Mouse (Mus musculus): Measurements from ENCODE around the gene Igsf9. TPM values are rescaled to one million over a fixed set of nuclear protein-coding genes. Genes with fewer than 3 reads are reported as not detected.

Igsf9 gene
- total and polyA plus RNA-seq, 3 experiments, result 0.12 to 0.38 TPM; not detected in 1

DNA sequence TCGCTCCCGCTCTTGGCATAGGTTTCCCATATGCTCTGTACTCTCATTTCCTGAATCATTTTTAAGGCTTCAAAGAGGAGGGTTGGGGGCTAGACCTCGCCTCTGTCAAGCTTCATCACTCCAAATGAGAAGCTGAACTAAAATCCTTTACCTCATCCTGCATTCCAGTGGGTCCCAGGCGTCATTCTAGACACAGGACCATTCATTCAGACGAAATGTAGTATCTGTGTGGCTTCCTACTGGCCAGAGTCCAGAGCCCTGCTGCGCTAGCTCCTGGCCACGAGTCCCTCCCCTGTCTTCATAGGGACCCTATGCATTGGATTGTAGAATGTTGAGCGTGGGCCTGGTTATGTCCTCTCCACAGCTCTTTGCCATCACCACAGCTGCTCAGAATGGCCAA lies 23.2 kb downstream of the Igsf9 start:
- peaks cover 15 to 54% of the 10 kb centered on the region in 2 experiments for H3K4me1 ChIP-seq (ENCODE audit: control insufficient read depth in 1 of 2, insufficient read depth in 2 of 2, low read length in 2 of 2)
- H3K36me3 ChIP-seq (ENCODE audit: control insufficient read depth in 1 of 2, insufficient read depth in 2 of 2, low read length in 2 of 2), result peaks cover 0 to 42% of the 10 kb centered on the region in 2 experiments; a peak in 2 of 4 replicates
- no peak overlapping the region for H3K9ac ChIP-seq (ENCODE audit: control insufficient read depth, low read depth, low read length, poor library complexity, severe bottlenecking)
- TF ChIP-seq NRF1 (IDR thresholded peaks at IDR 0.05; ENCODE audit: insufficient read depth, low read depth, low read length, poor library complexity, severe bottlenecking), result no peak
- no peak for TF ChIP-seq GABPA (IDR thresholded peaks at IDR 0.05; ENCODE audit: low read depth, low read length)
- no peak for TF ChIP-seq MYB (IDR thresholded peaks at IDR 0.05; ENCODE audit: low read depth, low read length)
- no peak for TF ChIP-seq MEF2A (IDR thresholded peaks at IDR 0.05; ENCODE audit: extremely low read depth, insufficient replicate concordance, low read depth, low read length, poor library complexity, severe bottlenecking)
- TF ChIP-seq NELFE (IDR thresholded peaks at IDR 0.05; ENCODE audit: low read depth, low read length), result no peak
- TF ChIP-seq ZKSCAN1 (IDR thresholded peaks at IDR 0.05; ENCODE audit: low read depth, low read length), result no peak
- no peak for TF ChIP-seq ZC3H11A (IDR thresholded peaks at IDR 0.05; ENCODE audit: low read depth, low read length)
- TF ChIP-seq MAX (IDR thresholded peaks at IDR 0.05; ENCODE audit: low read length), result no peak
- no peak for TF ChIP-seq E2F4 (IDR thresholded peaks at IDR 0.05; ENCODE audit: borderline replicate concordance, low read depth, low read length)
- no peak for TF ChIP-seq RCOR1 (IDR thresholded peaks at IDR 0.05; ENCODE audit: low read depth, low read length)
- no peaks in the 10 kb centered on the region for H3K9me3 ChIP-seq (replicated peaks; ENCODE audit: insufficient read depth, low read length)
- no peak overlapping the region for H3K4me3 ChIP-seq (ENCODE audit: control insufficient read depth in 1 of 2, insufficient read depth in 1 of 2, low read depth in 2 of 2, low read length in 2 of 2)
- no peak for DNase-seq (ENCODE audit: low read depth, low spot score)
- H3K79me2 ChIP-seq (ENCODE audit: control insufficient read depth, insufficient read depth, low read length, poor library complexity), result peaks cover 43% of the 10 kb centered on the region
- no peak overlapping the region for H3K27ac ChIP-seq (ENCODE audit: control insufficient read depth, low read depth, low read length)
- H3K27me3 ChIP-seq (ENCODE audit: control insufficient read depth in 1 of 2, insufficient read depth in 2 of 2, low read length in 2 of 2), result no peaks in the 10 kb centered on the region

DNA sequence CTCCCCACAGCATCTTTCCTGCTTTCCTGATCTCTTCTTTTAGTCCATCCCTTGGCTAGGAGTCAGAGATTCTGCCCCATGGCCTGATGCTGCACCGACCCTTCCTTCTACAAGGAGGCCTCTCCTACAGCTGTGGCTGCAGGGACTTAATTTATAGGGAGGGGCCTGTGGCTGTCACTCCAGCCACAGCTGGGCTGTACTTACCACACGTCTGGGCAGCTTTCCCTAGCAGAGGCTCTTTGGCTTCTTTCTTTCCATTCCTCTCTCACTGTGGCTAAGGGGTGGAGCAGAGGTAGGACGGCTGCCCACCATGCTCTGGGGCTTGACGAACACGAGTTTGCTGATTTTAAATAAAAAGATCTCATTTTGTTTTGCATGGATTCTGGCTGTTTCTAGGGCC lies 25.4 kb downstream of the Igsf9 start:
- no peak for DNase-seq (ENCODE audit: low read depth, low spot score)
- no peak for TF ChIP-seq RCOR1 (IDR thresholded peaks at IDR 0.05; ENCODE audit: low read depth, low read length)
- TF ChIP-seq MEF2A (IDR thresholded peaks at IDR 0.05; ENCODE audit: extremely low read depth, insufficient replicate concordance, low read depth, low read length, poor library complexity, severe bottlenecking), result no peak
- no peak for TF ChIP-seq ZKSCAN1 (IDR thresholded peaks at IDR 0.05; ENCODE audit: low read depth, low read length)
- TF ChIP-seq HCFC1 (IDR thresholded peaks at IDR 0.05; ENCODE audit: low read depth, low read length), result no peak
- TF ChIP-seq RAD21 (IDR thresholded peaks at IDR 0.05; ENCODE audit: low read depth, low read length), result no peak
- no peak for TF ChIP-seq USF2 (IDR thresholded peaks at IDR 0.05; ENCODE audit: borderline replicate concordance in 1 of 2, insufficient read depth in 1 of 2, low read depth in 1 of 2, low read length in 2 of 2)
- TF ChIP-seq BHLHE40 (IDR thresholded peaks at IDR 0.05; ENCODE audit: borderline replicate concordance, low read depth, low read length), result no peak
- TF ChIP-seq GABPA (IDR thresholded peaks at IDR 0.05; ENCODE audit: low read depth, low read length), result no peak
- TF ChIP-seq ETS1 (IDR thresholded peaks at IDR 0.05; ENCODE audit: low read depth, low read length), result no peak
- TF ChIP-seq KAT2A (conservative IDR thresholded peaks at IDR 0.05; ENCODE audit: low read depth, low read length), result no peak
- TF ChIP-seq ZNF384 (IDR thresholded peaks at IDR 0.05; ENCODE audit: low read depth, low read length), result no peak
- no peak for TF ChIP-seq MXI1 (IDR thresholded peaks at IDR 0.05; ENCODE audit: low read depth, low read length)
- no peak for TF ChIP-seq SMC3 (IDR thresholded peaks at IDR 0.05; ENCODE audit: low read depth, low read length)
- TF ChIP-seq CTCF (IDR thresholded peaks at IDR 0.05 in 2 of 3, conservative IDR thresholded peaks at IDR 0.05 in 1 of 3; ENCODE audit: control insufficient read depth in 1 of 3, insufficient read depth in 1 of 3, low read depth in 2 of 3, low read length in 3 of 3, poor library complexity in 1 of 3, severe bottlenecking in 1 of 3), result no peak
- TF ChIP-seq ZMIZ1 (IDR thresholded peaks at IDR 0.05; ENCODE audit: low read depth, low read length), result no peak
- TF ChIP-seq MYC (IDR thresholded peaks at IDR 0.05; ENCODE audit: low read depth, low read length), result no peak
- peaks cover 24% of the 10 kb centered on the region for H3K79me2 ChIP-seq (ENCODE audit: control insufficient read depth, insufficient read depth, low read length, poor library complexity)
- peaks cover 13 to 44% of the 10 kb centered on the region in 2 experiments for H3K4me1 ChIP-seq (ENCODE audit: control insufficient read depth in 1 of 2, insufficient read depth in 2 of 2, low read length in 2 of 2)
- no peak overlapping the region for H3K27ac ChIP-seq (ENCODE audit: control insufficient read depth, low read depth, low read length)
- no peak overlapping the region for H3K4me3 ChIP-seq (ENCODE audit: control insufficient read depth in 1 of 2, insufficient read depth in 1 of 2, low read depth in 2 of 2, low read length in 2 of 2)
- no peaks in the 10 kb centered on the region for H3K9me3 ChIP-seq (replicated peaks; ENCODE audit: insufficient read depth, low read length)
- H3K36me3 ChIP-seq (ENCODE audit: control insufficient read depth in 1 of 2, insufficient read depth in 2 of 2, low read length in 2 of 2), result peaks cover 0 to 34% of the 10 kb centered on the region in 2 experiments; a peak in 2 of 4 replicates
- no peak overlapping the region for H3K9ac ChIP-seq (ENCODE audit: control insufficient read depth, low read depth, low read length, poor library complexity, severe bottlenecking)
- no peaks in the 10 kb centered on the region for H3K27me3 ChIP-seq (ENCODE audit: control insufficient read depth in 1 of 2, insufficient read depth in 2 of 2, low read length in 2 of 2)
